Mouse (Mus musculus): ENCODE results near the gene Kir3dl1.
"Not testable (repeated sequence)": the region's sequence is repeated elsewhere in the genome, so short reads cannot be mapped to it uniquely, and the experiment has no call there.

Kir3dl1 gene

DNA sequence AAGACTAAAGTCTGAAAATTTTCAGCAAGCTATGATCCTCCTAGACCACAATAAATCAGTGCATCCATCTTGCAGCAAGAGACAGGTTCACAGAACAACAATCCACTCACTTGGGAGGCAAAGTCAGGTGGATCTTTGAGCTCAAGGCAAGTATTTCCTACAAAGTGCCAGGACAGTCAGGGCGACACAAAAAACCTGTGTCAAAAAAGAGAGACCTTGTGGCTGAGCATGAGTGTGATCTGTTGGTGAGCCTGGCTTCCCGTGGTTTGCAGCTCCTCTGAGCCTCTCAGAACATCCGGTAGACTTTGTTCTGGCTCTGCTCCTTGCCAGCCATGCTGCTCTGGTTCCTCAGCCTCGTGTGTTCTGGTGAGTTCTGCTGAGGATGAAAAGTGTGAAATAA lies at the start of gene Kir3dl1:
TSS of gene Kir3dl1 (plus strand) at position 301 of the 400 bp plus-strand sequence.
- DNase-seq: not testable (repeated sequence)

DNA sequence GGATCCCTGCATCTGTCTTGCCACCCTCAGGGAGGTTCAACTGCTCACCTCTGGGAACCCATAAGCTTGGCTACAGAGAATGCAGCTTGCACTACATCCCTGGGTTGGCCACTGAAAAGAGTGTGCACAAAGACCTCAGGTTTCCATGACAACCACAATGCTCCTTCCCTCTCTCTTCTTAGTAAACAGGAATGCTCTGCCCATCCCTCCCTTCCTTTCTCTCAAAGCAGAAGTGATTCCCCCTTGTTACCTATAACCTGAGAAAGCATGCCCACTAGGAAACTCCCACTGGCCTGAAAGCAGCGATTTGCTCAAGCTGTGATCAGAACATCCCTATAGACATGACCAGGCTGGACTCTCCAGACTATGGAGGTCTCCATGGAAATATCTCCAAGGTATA lies 26.2 kb downstream of the Kir3dl1 start, which contains the start of gene Kir3dl2:
TSS of gene Kir3dl2 (minus strand) at position 101 of the 400 bp plus-strand sequence.
- DNase-seq: not testable (repeated sequence)

DNA sequence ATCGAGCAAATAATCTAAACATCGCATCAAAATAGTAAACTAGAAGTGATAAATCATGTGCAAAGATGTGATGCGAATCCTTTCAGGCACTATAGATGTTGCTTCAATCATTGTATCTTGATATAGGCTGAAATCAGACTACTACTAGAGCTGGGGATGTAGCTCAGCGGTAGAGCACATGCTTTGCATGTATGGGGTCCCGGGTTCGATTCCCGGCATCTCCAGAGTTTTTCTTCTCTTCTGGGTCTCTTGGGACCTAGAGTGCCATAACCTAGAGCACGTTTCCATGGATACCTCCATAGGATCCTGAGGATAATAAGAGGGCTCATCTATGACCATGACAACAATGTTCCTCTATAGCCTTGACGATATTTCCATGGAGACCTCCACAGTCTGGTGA lies 51.3 kb downstream of the Kir3dl1 start:
- DNase-seq: not testable (repeated sequence)

Data from kidney, postnatal 36 days (tissue).